Mouse (Mus musculus) testis, adult 2 months (tissue): Measurements from ENCODE around the gene Gm20683.

Experiments used
- CTCF ChIP-seq: fragments of 200-500 bp; IDR thresholded peaks from 2 replicates; pipeline ENCODE4 v1.5.1; 2012; ENCODE audit warnings: low read depth, mild to moderate bottlenecking, inconsistent platforms, low read length, moderate library complexity; ENCODE audit not compliant: control insufficient read depth, insufficient read depth, insufficient replicate concordance
- POLR2A ChIP-seq: fragments of 200-500 bp; IDR thresholded peaks from 2 replicates; pipeline ENCODE4 v1.6.1; 2012; ENCODE audit warnings: low read depth, mild to moderate bottlenecking, inconsistent platforms, low read length, moderate library complexity; ENCODE audit not compliant: control insufficient read depth

DNA sequence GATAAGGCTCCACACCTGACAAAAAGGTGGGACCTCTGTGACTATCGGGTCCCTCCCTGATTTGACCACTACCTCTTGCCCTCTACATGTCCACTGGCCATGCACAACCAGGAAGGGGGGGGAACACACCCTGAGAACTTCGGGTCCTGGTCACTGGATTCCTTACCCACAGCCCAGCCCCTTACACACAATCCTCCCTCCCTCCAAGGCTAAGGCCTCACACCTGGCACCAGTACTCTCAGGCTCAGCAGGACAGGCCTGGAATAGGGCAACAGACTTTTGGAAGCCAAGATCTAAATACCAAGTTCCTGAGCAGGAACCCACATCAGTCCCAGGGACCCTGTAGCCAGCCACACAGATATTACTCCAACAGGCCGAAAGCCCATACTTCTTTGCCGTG is 2.7 kb downstream of the Gm20683 start:
- TF ChIP-seq POLR2A, result no peak
- TF ChIP-seq CTCF, result no peak
